Mouse (Mus musculus) MEL (cell line): ENCODE measurements around the gene Tmem108. TPM values are rescaled to one million over a fixed set of nuclear protein-coding genes. Genes with fewer than 3 reads are reported as not detected.

Experiments used
- DNase-seq: peaks from one replicate; pipeline ENCODE4 v3.0.0; 2011; ENCODE audit warnings: low read depth, low spot score
- H3K27ac ChIP-seq: 2 replicates; pipeline ENCODE4 v1.5.1; 2012; ENCODE audit warnings: low read depth, mild to moderate bottlenecking, control low read depth, low read length, moderate library complexity; ENCODE audit not compliant: control insufficient read depth
- H3K27me3 ChIP-seq, 2 experiments: fragments of 150-350 bp in 1 of 2; sonication (generic) in 1 of 2; 2 replicates each; pipeline ENCODE4 v1.6.1; 2012; ENCODE audit warnings: low read length in 2 of 2, mild to moderate bottlenecking in 2 of 2, improper control_type of control experiment in 1 of 2, moderate library complexity in 1 of 2; ENCODE audit not compliant: insufficient read depth in 2 of 2, control insufficient read depth in 1 of 2
- H3K36me3 ChIP-seq, 2 experiments: 2 replicates each; pipeline ENCODE4 v1.6.1; 2012 to 2014; ENCODE audit warnings: low read length in 2 of 2, improper control_type of control experiment in 1 of 2, inconsistent platforms in 1 of 2, mild to moderate bottlenecking in 1 of 2; ENCODE audit not compliant: insufficient read depth in 2 of 2, control insufficient read depth in 1 of 2
- H3K4me1 ChIP-seq, 2 experiments: fragments of 150-350 bp in 1 of 2; sonication (generic) in 1 of 2; 2 replicates each; pipeline ENCODE4 v1.6.1; 2012; ENCODE audit warnings: low read length in 2 of 2, improper control_type of control experiment in 1 of 2, mild to moderate bottlenecking in 1 of 2; ENCODE audit not compliant: insufficient read depth in 2 of 2, control insufficient read depth in 1 of 2
- H3K4me3 ChIP-seq, 2 experiments: fragments of 150-350 bp in 1 of 2; sonication (generic) in 1 of 2; 2 replicates each; pipeline ENCODE4 v1.5.1; 2012; ENCODE audit warnings: low read depth in 2 of 2, low read length in 2 of 2, mild to moderate bottlenecking in 2 of 2, moderate library complexity in 2 of 2, control low read depth in 1 of 2, improper control_type of control experiment in 1 of 2; ENCODE audit not compliant: control insufficient read depth in 1 of 2, insufficient read depth in 1 of 2
- H3K79me2 ChIP-seq: 2 replicates; pipeline ENCODE4 v1.6.1; 2012; ENCODE audit warnings: mild to moderate bottlenecking, low read length, moderate library complexity; ENCODE audit not compliant: control insufficient read depth, poor library complexity, insufficient read depth
- H3K9ac ChIP-seq: 2 replicates; pipeline ENCODE4 v1.6.1; 2012; ENCODE audit warnings: low read depth, mild to moderate bottlenecking, control low read depth, low read length, moderate library complexity; ENCODE audit not compliant: control insufficient read depth, poor library complexity, severe bottlenecking
- H3K9me3 ChIP-seq: fragments of 150-350 bp; sonication (generic); replicated peaks from 2 replicates; pipeline ENCODE4 v1.6.1; 2012; ENCODE audit warnings: mild to moderate bottlenecking, low read length, improper control_type of control experiment, moderate library complexity; ENCODE audit not compliant: insufficient read depth
- BHLHE40 ChIP-seq: IDR thresholded peaks from 2 replicates; pipeline ENCODE4 v1.6.1; 2012; ENCODE audit warnings: low read depth, mild to moderate bottlenecking, inconsistent platforms, low read length, improper control_type of control experiment, borderline replicate concordance
- CHD2 ChIP-seq: IDR thresholded peaks from 2 replicates; pipeline ENCODE4 v1.6.1; 2011; ENCODE audit warnings: low read length, improper control_type of control experiment
- CTCF ChIP-seq, 3 experiments: IDR thresholded peaks in 2 of 3; conservative IDR thresholded peaks in 1 of 3; 2 replicates each; pipeline ENCODE4 v1.5.1; 2011 to 2012; ENCODE audit warnings: low read length in 3 of 3, low read depth in 2 of 3, mild to moderate bottlenecking in 2 of 3, improper control_type of control experiment in 1 of 3, inconsistent platforms in 1 of 3, mixed read lengths in 1 of 3, moderate library complexity in 1 of 3; ENCODE audit not compliant: control insufficient read depth in 1 of 3, insufficient read depth in 1 of 3, poor library complexity in 1 of 3, severe bottlenecking in 1 of 3
- GABPA ChIP-seq: IDR thresholded peaks from 2 replicates; pipeline ENCODE4 v1.6.1; 2012; ENCODE audit warnings: low read depth, mild to moderate bottlenecking, inconsistent platforms, low read length, improper control_type of control experiment, moderate library complexity
- GATA1 ChIP-seq: IDR thresholded peaks from 2 replicates; pipeline ENCODE4 v1.6.1; 2011; ENCODE audit warnings: low read depth, low read length, improper control_type of control experiment
- HCFC1 ChIP-seq: IDR thresholded peaks from 2 replicates; pipeline ENCODE4 v1.6.1; 2012; ENCODE audit warnings: low read depth, mild to moderate bottlenecking, inconsistent platforms, low read length, improper control_type of control experiment, moderate library complexity
- JUND ChIP-seq: IDR thresholded peaks from 2 replicates; pipeline ENCODE4 v1.6.1; 2011; ENCODE audit warnings: low read depth, mild to moderate bottlenecking, improper control_type of control experiment, low read length
- MAFK ChIP-seq: IDR thresholded peaks from 2 replicates; pipeline ENCODE4 v1.6.1; 2011; ENCODE audit warnings: low read depth, mild to moderate bottlenecking, low read length, improper control_type of control experiment, borderline replicate concordance
- MAX ChIP-seq: IDR thresholded peaks from 2 replicates; pipeline ENCODE4 v1.6.1; 2011; ENCODE audit warnings: low read length, improper control_type of control experiment
- MEF2A ChIP-seq: IDR thresholded peaks from 2 replicates; pipeline ENCODE4 v1.6.1; 2014; ENCODE audit warnings: low read depth, mild to moderate bottlenecking, inconsistent platforms, low read length, improper control_type of control experiment; ENCODE audit not compliant: poor library complexity, insufficient replicate concordance, severe bottlenecking; ENCODE audit errors: extremely low read depth
- MXI1 ChIP-seq: IDR thresholded peaks from 2 replicates; pipeline ENCODE4 v1.6.1; 2011; ENCODE audit warnings: mild to moderate bottlenecking, low read depth, low read length, improper control_type of control experiment
- NRF1 ChIP-seq: IDR thresholded peaks from 2 replicates; pipeline ENCODE4 v1.6.1; 2014; ENCODE audit warnings: low read depth, mild to moderate bottlenecking, inconsistent platforms, low read length, improper control_type of control experiment, moderate library complexity; ENCODE audit not compliant: poor library complexity, insufficient read depth, severe bottlenecking
- POLR2A ChIP-seq, 2 experiments: IDR thresholded peaks; 2 replicates each; pipeline ENCODE4 v1.6.1; 2011 to 2012; ENCODE audit warnings: low read length in 2 of 2, mild to moderate bottlenecking in 2 of 2, control low read depth in 1 of 2, improper control_type of control experiment in 1 of 2, low read depth in 1 of 2, moderate library complexity in 1 of 2; ENCODE audit not compliant: control insufficient read depth in 1 of 2, insufficient read depth in 1 of 2, poor library complexity in 1 of 2
- POLR2AphosphoS2 ChIP-seq: IDR thresholded peaks from 2 replicates; pipeline ENCODE4 v1.6.1; 2011; ENCODE audit warnings: low read length, improper control_type of control experiment
- SIN3A ChIP-seq: IDR thresholded peaks from 2 replicates; pipeline ENCODE4 v1.6.1; 2012; ENCODE audit warnings: low read length, improper control_type of control experiment, inconsistent platforms
- TCF12 ChIP-seq: IDR thresholded peaks from 2 replicates; pipeline ENCODE4 v1.6.1; 2014; ENCODE audit warnings: low read depth, mild to moderate bottlenecking, inconsistent platforms, low read length, improper control_type of control experiment, moderate library complexity
- USF2 ChIP-seq, 2 experiments: IDR thresholded peaks; 2 replicates each; pipeline ENCODE4 v1.6.1; 2011 to 2012; ENCODE audit warnings: improper control_type of control experiment in 2 of 2, low read length in 2 of 2, borderline replicate concordance in 1 of 2, inconsistent platforms in 1 of 2, low read depth in 1 of 2, mild to moderate bottlenecking in 1 of 2; ENCODE audit not compliant: insufficient read depth in 1 of 2
- ZMIZ1 ChIP-seq: IDR thresholded peaks from 2 replicates; pipeline ENCODE4 v1.6.1; 2012; ENCODE audit warnings: low read depth, mild to moderate bottlenecking, inconsistent platforms, low read length, improper control_type of control experiment, moderate library complexity
- ZNF384 ChIP-seq: IDR thresholded peaks from 2 replicates; pipeline ENCODE4 v1.6.1; 2012; ENCODE audit warnings: low read depth, mild to moderate bottlenecking, inconsistent platforms, low read length, improper control_type of control experiment
- polyA plus RNA-seq, 2 experiments: library from polyadenylated mRNA; stranded (reverse) in 1 of 2; unstranded in 1 of 2; fragments of >175 nt in 1 of 2; fragments of >200 nt in 1 of 2; gene quantifications; 2 replicates each; pipeline versions ENCODE4 v1.2.1 to v1.2.4; 2012; ENCODE audit warnings: low replicate concordance in 2 of 2, low read depth in 1 of 2; ENCODE audit not compliant: insufficient read length in 2 of 2, insufficient read depth in 1 of 2, missing spikeins in 1 of 2
- total RNA-seq: library from RNA; depleted of rRNA; stranded (reverse); fragments of 300-350 nt; gene quantifications from 2 replicates; pipeline ENCODE4 v1.2.3, GENCODE M21; 2012

The Tmem108 gene
- total and polyA plus RNA-seq, 3 experiments: not detected

- Histone ChIP-seq H3K27me3 (no peaks in the 10 kb centered on the region), H3K36me3 (no peaks in the 10 kb centered on the region), H3K9ac (no peak overlapping the region), H3K79me2 (no peaks in the 10 kb centered on the region)
- TF ChIP-seq MEF2A (no peak), MAFK (no peak), TCF12 (no peak)
- TF ChIP-seq, all 39 proteins: peak for 0
- Histone ChIP-seq H3K9me3 (no peaks in the 10 kb centered on the region), H3K4me3 (no peak overlapping the region), H3K27ac (no peak overlapping the region), H3K4me1 (no peaks in the 10 kb centered on the region)
- no peak for DNase-seq
These were observed 191.4 kb downstream of the Tmem108 start for GRCm38 (mm10) chr9:103570158-103570741.

- H3K36me3 ChIP-seq: no peaks in the 10 kb centered on the region
- TF ChIP-seq NRF1 (no peak), CHD2 (no peak), SIN3A (no peak), MAX (no peak), JUND (no peak), MXI1 (no peak), ZNF384 (no peak), HCFC1 (no peak), USF2 (IDR thresholded peaks at IDR 0.05; ENCODE audit: borderline replicate concordance in 1 of 2, insufficient read depth in 1 of 2, low read depth in 1 of 2, low read length in 2 of 2) (no peak), CTCF (IDR thresholded peaks at IDR 0.05 in 2 of 3, conservative IDR thresholded peaks at IDR 0.05 in 1 of 3; ENCODE audit: control insufficient read depth in 1 of 3, insufficient read depth in 1 of 3, low read depth in 2 of 3, low read length in 3 of 3, poor library complexity in 1 of 3, severe bottlenecking in 1 of 3) (no peak), POLR2A (IDR thresholded peaks at IDR 0.05; ENCODE audit: control insufficient read depth in 1 of 2, insufficient read depth in 1 of 2, low read depth in 1 of 2, low read length in 2 of 2, poor library complexity in 1 of 2) (no peak), GATA1 (no peak), ZMIZ1 (no peak), BHLHE40 (no peak), POLR2AphosphoS2 (no peak), GABPA (no peak), TCF12 (no peak)
- H3K9ac ChIP-seq: no peak overlapping the region
- H3K27me3 ChIP-seq: no peaks in the 10 kb centered on the region
- no peaks in the 10 kb centered on the region for H3K79me2 ChIP-seq
- no peak for DNase-seq
- H3K27ac ChIP-seq: no peak overlapping the region
- H3K9me3 ChIP-seq: no peaks in the 10 kb centered on the region
- no peak overlapping the region for H3K4me3 ChIP-seq
- no peaks in the 10 kb centered on the region for H3K4me1 ChIP-seq
These were observed 192.7 kb downstream of the Tmem108 start for GRCm38 (mm10) chr9:103568983-103569382.
